Comparison of ENCODE assay signal across 8 mouse cellular contexts in the genomic region with DNA sequence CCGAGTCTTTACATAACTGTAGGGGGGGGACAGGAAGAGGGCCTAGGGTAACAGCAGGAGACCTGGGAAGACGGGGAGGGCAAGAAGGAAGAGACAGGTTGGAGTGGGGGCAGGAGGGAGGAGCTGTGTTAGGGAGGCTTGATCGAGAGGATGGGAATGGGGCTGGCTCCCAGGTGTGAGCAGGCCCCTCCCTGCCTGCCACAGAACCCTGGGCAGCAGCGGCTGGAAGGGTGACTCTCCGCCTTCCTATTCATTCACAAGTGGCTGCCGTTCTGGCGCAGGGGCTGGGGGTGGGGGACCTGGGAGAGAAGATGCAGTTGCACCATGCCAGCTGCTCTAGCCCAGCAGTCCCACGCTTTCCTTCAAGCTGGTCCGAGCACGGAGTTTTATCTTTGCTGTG. TPM values are rescaled to one million over a fixed set of nuclear protein-coding genes. Genes with fewer than 3 reads are reported as not detected.
DNase-seq lines count a peak whose midpoint lies in the region; ATAC-seq and TF ChIP-seq lines count a peak whose summit lies in the region.

No protein-coding gene starts in this region.

- WGBS in liver, adult 2 months = 3% methylated on average over 10 of the region's 10 CpGs
- WGBS in intestine, embryonic 14.5 days = 6% methylated on average over 9 of the region's 10 CpGs
- 5% methylated on average over 10 of the region's 10 CpGs for WGBS in lung, embryonic 15.5 days

- ATAC-seq in intestine, embryonic 14.5 days (replicated peaks; ENCODE audit: low FRiP score, low TSS enrichment, low read depth) = 0 out of 2 replicates have a peak, but pooled peaks have one; percentile 9
- ATAC-seq in lung, embryonic 15.5 days (ENCODE audit: borderline replicate concordance, extremely low read depth, low FRiP score, low TSS enrichment) = peak; percentile 71

- peak overlapping the region; percentile 81 for H3K9ac ChIP-seq in liver, adult 2 months (ENCODE audit: low read depth, low read length)
- H3K9ac ChIP-seq in intestine, embryonic 14.5 days (ENCODE audit: low read length) = no peak overlapping the region
- H3K9ac ChIP-seq in lung, embryonic 15.5 days = 0 out of 2 replicates have a peak overlapping the region, but pooled peaks have one; percentile 13

- no peaks in the 10 kb centered on the region for H3K9me3 ChIP-seq in intestine, embryonic 14.5 days (ENCODE audit: control insufficient read depth, low read length)
- no peaks in the 10 kb centered on the region for H3K9me3 ChIP-seq in lung, embryonic 15.5 days

- peak overlapping the region; percentile 99 for H3K27ac ChIP-seq in liver, adult 2 months (replicated peaks; ENCODE audit: insufficient read depth, low read depth, low read length)
- no peak overlapping the region for H3K27ac ChIP-seq in intestine, embryonic 14.5 days (ENCODE audit: low read depth)
- H3K27ac ChIP-seq in lung, embryonic 15.5 days = peak overlapping the region; percentile 88

- TF ChIP-seq POLR2A in liver, adult 2 months (IDR thresholded peaks at IDR 0.05; ENCODE audit: extremely low read depth, insufficient read depth, low read length) = no peak

- no peaks in the 10 kb centered on the region for H3K27me3 ChIP-seq in liver, adult 2 months (ENCODE audit: control insufficient read depth, insufficient read depth, low read length)
- no peaks in the 10 kb centered on the region for H3K27me3 ChIP-seq in intestine, embryonic 14.5 days (replicated peaks; ENCODE audit: control insufficient read depth, insufficient read depth, low read length)
- H3K27me3 ChIP-seq in lung, embryonic 15.5 days = no peaks in the 10 kb centered on the region

- peak; percentile 62 for DNase-seq in liver, adult 2 months (ENCODE audit: extremely low read depth, low read depth, low spot score)
- no peak for DNase-seq in liver
- DNase-seq in cerebellum, adult 9-10 months = peak; percentile 57
- DNase-seq in intestine, embryonic 14.5 days (ENCODE audit: low spot score) = no peak
- peak; percentile 38 for DNase-seq in thymus, postnatal 0 days (ENCODE audit: low spot score)
- DNase-seq in natural killer cell, adult 2 months (ENCODE audit: low spot score in 2 of 2) = no peak
- no peak for DNase-seq in left cerebral cortex, adult 11 months (ENCODE audit: low spot score)

- peaks cover 19% of the 10 kb centered on the region for H3K4me1 ChIP-seq in liver, adult 2 months (ENCODE audit: control insufficient read depth, insufficient read depth, low read length)
- peaks cover 13% of the 10 kb centered on the region for H3K4me1 ChIP-seq in intestine, embryonic 14.5 days (replicated peaks; ENCODE audit: control insufficient read depth, insufficient read depth, low read length)
- peaks cover 25% of the 10 kb centered on the region for H3K4me1 ChIP-seq in lung, embryonic 15.5 days

- H3K4me3 ChIP-seq in liver, adult 2 months (ENCODE audit: insufficient read depth, low read depth, low read length) = peak overlapping the region; percentile 64
- H3K4me3 ChIP-seq in intestine, embryonic 14.5 days (ENCODE audit: low read depth, low read length) = 0 out of 2 replicates have a peak overlapping the region, but pooled peaks have one; percentile 4
- H3K4me3 ChIP-seq in lung, embryonic 15.5 days = peak overlapping the region; percentile 32

- peaks cover 4% of the 10 kb centered on the region; the same call in 1 of the 2 replicates for H3K36me3 ChIP-seq in liver, adult 2 months (ENCODE audit: control insufficient read depth, insufficient read depth, low read length)
- H3K36me3 ChIP-seq in intestine, embryonic 14.5 days (ENCODE audit: control insufficient read depth, insufficient read depth, low read length) = no peaks in the 10 kb centered on the region
- no peaks in the 10 kb centered on the region for H3K36me3 ChIP-seq in lung, embryonic 15.5 days

- H3K4me2 ChIP-seq in intestine, embryonic 14.5 days (ENCODE audit: low read length) = peak overlapping the region; percentile 37
- peak overlapping the region; percentile 53 for H3K4me2 ChIP-seq in lung, embryonic 15.5 days

- no peak for TF ChIP-seq CTCF in liver, adult 2 months (IDR thresholded peaks at IDR 0.05; ENCODE audit: low read depth, low read length)

- no peaks in the 10 kb centered on the region; the same call in 1 of the 2 replicates for H3K79me2 ChIP-seq in liver, adult 2 months (ENCODE audit: control insufficient read depth, insufficient read depth, low read length)

RNA-seq across cellular contexts. Expression of gene Rorc, which starts 0.5 kb away (rescaled TPM):
- total RNA-seq in liver, adult 2 months (2014; rRNA removed) = 36.3 and 50.3 TPM in 2 replicates
- polyA plus RNA-seq in liver, adult 2 months (2012; rRNA removed) = 31.6 and 34.4 TPM in 2 replicates
- polyA plus RNA-seq in intestine, embryonic 14.5 days (2014; fragmentation: Nextera tagmentation; extraction: Ambion mirVana) = 3.8 and 4.0 TPM in 2 replicates
- polyA plus RNA-seq in lung, embryonic 15.5 days (2015; fragmentation: Nextera tagmentation; extraction: Ambion mirVana) = 6.1 and 6.8 TPM in 2 replicates
- polyA plus RNA-seq in thymus, postnatal 0 days (2015; fragmentation: Nextera tagmentation; extraction: Ambion mirVana) = 170 and 185 TPM in 2 replicates

RNA-seq across cellular contexts. Expression of gene C2cd4d, which starts 10.9 kb away (rescaled TPM):
- 0.18 and 0.40 TPM in 2 replicates for total RNA-seq in liver, adult 2 months (2014; rRNA removed)
- 2.1 and 2.5 TPM in 2 replicates for polyA plus RNA-seq in liver, adult 2 months (2012; rRNA removed)
- 1.1 and 1.5 TPM in 2 replicates for polyA plus RNA-seq in intestine, embryonic 14.5 days (2014; fragmentation: Nextera tagmentation; extraction: Ambion mirVana)
- polyA plus RNA-seq in lung, embryonic 15.5 days (2015; fragmentation: Nextera tagmentation; extraction: Ambion mirVana) = 0.45 and 1.1 TPM in 2 replicates
- polyA plus RNA-seq in thymus, postnatal 0 days (2015; fragmentation: Nextera tagmentation; extraction: Ambion mirVana) = 1.8 and 3.6 TPM in 2 replicates

RNA-seq across cellular contexts. Expression of gene Lingo4, which starts 25.2 kb away (rescaled TPM):
- total RNA-seq in liver, adult 2 months (2014; rRNA removed) = 0.20 and 0.37 TPM in 2 replicates
- polyA plus RNA-seq in liver, adult 2 months (2012; rRNA removed) = 0.12 and 0.16 TPM in 2 replicates
- 0.38 and 0.52 TPM in 2 replicates for polyA plus RNA-seq in intestine, embryonic 14.5 days (2014; fragmentation: Nextera tagmentation; extraction: Ambion mirVana)
- 0.25 and 0.26 TPM in 2 replicates for polyA plus RNA-seq in lung, embryonic 15.5 days (2015; fragmentation: Nextera tagmentation; extraction: Ambion mirVana)
- polyA plus RNA-seq in thymus, postnatal 0 days (2015; fragmentation: Nextera tagmentation; extraction: Ambion mirVana) = 8.2 and 14.0 TPM in 2 replicates

RNA-seq across cellular contexts. Expression of gene Them5, which starts 31.2 kb away (rescaled TPM):
- total RNA-seq in liver, adult 2 months (2014; rRNA removed) = 0.09 and 0.20 TPM in 2 replicates
- polyA plus RNA-seq in liver, adult 2 months (2012; rRNA removed) = not detected in 2 replicates
- not detected in 2 replicates for polyA plus RNA-seq in intestine, embryonic 14.5 days (2014; fragmentation: Nextera tagmentation; extraction: Ambion mirVana)
- polyA plus RNA-seq in lung, embryonic 15.5 days (2015; fragmentation: Nextera tagmentation; extraction: Ambion mirVana) = 0.25 and 0.35 TPM in 2 replicates
- 0.27 and 0.47 TPM in 2 replicates for polyA plus RNA-seq in thymus, postnatal 0 days (2015; fragmentation: Nextera tagmentation; extraction: Ambion mirVana)

RNA-seq across cellular contexts. Expression of gene Tdrkh, which starts 40.0 kb away (rescaled TPM):
- total RNA-seq in liver, adult 2 months (2014; rRNA removed) = 1.5 and 1.8 TPM in 2 replicates
- 0.22 and 0.66 TPM in 2 replicates for polyA plus RNA-seq in liver, adult 2 months (2012; rRNA removed)
- 11.4 and 14.6 TPM in 2 replicates for polyA plus RNA-seq in intestine, embryonic 14.5 days (2014; fragmentation: Nextera tagmentation; extraction: Ambion mirVana)
- 11.7 and 11.8 TPM in 2 replicates for polyA plus RNA-seq in lung, embryonic 15.5 days (2015; fragmentation: Nextera tagmentation; extraction: Ambion mirVana)
- 34.3 and 39.1 TPM in 2 replicates for polyA plus RNA-seq in thymus, postnatal 0 days (2015; fragmentation: Nextera tagmentation; extraction: Ambion mirVana)

Comparison
In these comparisons a context has a peak if more than half of its experiments do, and no peak if none do; other contexts are left out.
1. DNase-seq: peak in liver, adult 2 months (single experiment), cerebellum, adult 9-10 months (single experiment) and thymus, postnatal 0 days (single experiment); none in liver (single experiment), intestine, embryonic 14.5 days (single experiment), natural killer cell, adult 2 months (0 of 2) and left cerebral cortex, adult 11 months (single experiment).
2. H3K4me3 ChIP-seq: peak in every context shown above with its lines; median percentile 64 in liver, adult 2 months; 32 in lung, embryonic 15.5 days; 4 in intestine, embryonic 14.5 days.